Mouse (Mus musculus): Measurements from ENCODE around the gene Hist1h1t. TPM values are rescaled to one million over a fixed set of nuclear protein-coding genes. Genes with fewer than 3 reads are reported as not detected.
A peak's percentile ranks its signal among the peaks of the same experiment; 100 is the strongest.
"Not testable (repeated sequence)": the region's sequence is repeated elsewhere in the genome, so short reads cannot be mapped to it uniquely, and the experiment has no call there.

Hist1h1t gene
- polyA plus RNA-seq (2014; fragmentation: Nextera tagmentation; extraction: Ambion mirVana), result not detected in 2 replicates

GRCm38 (mm10) chr13:23695514-23695913 is at the start of gene Hist1h1t:
TSS of gene Hist1h1t (plus strand) at chr13:23695814.
- Histone ChIP-seq H3K27me3 (ENCODE audit: control insufficient read depth, insufficient read depth, low read length) (no peaks in the 10 kb centered on the region), H3K4me3 (replicated peaks; ENCODE audit: low read depth, low read length) (no peak within 1 kb of the TSS), H3K4me1 (ENCODE audit: control insufficient read depth, insufficient read depth, low read length) (peaks cover 7% of the 10 kb centered on the region; the same call in 1 of the 2 replicates), H3K9ac (replicated peaks; ENCODE audit: low read length) (no peak within 1 kb of the TSS), H3K27ac (replicated peaks; ENCODE audit: low read depth, low read length) (no peak within 1 kb of the TSS), H3K9me3 (ENCODE audit: control insufficient read depth, low read length) (no peaks in the 10 kb centered on the region), H3K4me2 (ENCODE audit: low read length) (no peak within 1 kb of the TSS), H3K36me3 (ENCODE audit: control insufficient read depth, insufficient read depth, low read length) (no peaks in the 10 kb centered on the region)
- ATAC-seq (ENCODE audit: low FRiP score, low TSS enrichment), result no peak
- 55% methylated on average over 13 of the region's 13 CpGs for WGBS
- no peak for DNase-seq

DNA sequence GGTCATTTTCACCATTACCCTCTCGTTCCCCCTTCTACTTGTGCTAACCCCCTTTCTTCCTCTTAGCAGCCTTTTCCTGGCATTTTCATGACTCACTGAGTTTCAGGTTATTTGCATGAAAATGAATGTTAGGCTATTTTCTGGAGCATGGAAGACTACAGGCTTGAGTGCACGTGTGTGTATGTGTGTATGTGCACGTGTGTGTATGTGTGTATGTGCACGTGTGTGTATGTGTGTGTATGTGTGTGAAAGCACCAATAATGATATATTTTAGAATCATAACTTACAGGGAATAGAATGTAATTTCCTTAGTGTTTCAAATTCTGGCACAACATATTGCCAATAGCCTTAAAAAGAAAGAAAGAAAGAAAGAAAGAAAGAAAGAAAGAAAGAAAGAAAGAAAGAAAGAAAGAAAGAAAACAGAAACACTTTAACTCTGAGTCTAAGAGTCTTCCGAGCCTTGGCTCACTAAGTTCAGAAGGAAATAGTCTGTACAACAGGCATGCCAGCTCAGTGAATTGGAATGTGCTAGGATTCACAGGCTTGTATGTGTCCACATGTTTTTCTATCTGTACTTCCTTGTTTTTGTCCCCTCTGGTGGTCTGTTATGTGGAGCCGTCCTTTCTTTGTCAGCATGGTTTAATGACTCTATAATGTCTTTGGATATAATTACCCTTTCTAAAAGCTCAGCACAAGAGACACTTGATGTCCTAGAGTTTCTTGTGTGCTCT is 35.8 kb upstream of the Hist1h1t start:
- DNase-seq (no peak), ATAC-seq (ENCODE audit: low FRiP score, low TSS enrichment) (no peak)
- H3K4me3 ChIP-seq (replicated peaks; ENCODE audit: low read depth, low read length), result no peak overlapping the region
- H3K36me3 ChIP-seq (ENCODE audit: control insufficient read depth, insufficient read depth, low read length), result no peaks in the 10 kb centered on the region
- no peak overlapping the region for H3K9ac ChIP-seq (replicated peaks; ENCODE audit: low read length)
- no peaks in the 10 kb centered on the region for H3K27me3 ChIP-seq (ENCODE audit: control insufficient read depth, insufficient read depth, low read length)
- 77% methylated on average over 6 of the region's 6 CpGs for WGBS
- no peak overlapping the region for H3K27ac ChIP-seq (replicated peaks; ENCODE audit: low read depth, low read length)
- H3K4me1 ChIP-seq (ENCODE audit: control insufficient read depth, insufficient read depth, low read length), result no peaks in the 10 kb centered on the region
- no peak overlapping the region for H3K4me2 ChIP-seq (ENCODE audit: low read length)
- no peaks in the 10 kb centered on the region for H3K9me3 ChIP-seq (ENCODE audit: control insufficient read depth, low read length)

DNA sequence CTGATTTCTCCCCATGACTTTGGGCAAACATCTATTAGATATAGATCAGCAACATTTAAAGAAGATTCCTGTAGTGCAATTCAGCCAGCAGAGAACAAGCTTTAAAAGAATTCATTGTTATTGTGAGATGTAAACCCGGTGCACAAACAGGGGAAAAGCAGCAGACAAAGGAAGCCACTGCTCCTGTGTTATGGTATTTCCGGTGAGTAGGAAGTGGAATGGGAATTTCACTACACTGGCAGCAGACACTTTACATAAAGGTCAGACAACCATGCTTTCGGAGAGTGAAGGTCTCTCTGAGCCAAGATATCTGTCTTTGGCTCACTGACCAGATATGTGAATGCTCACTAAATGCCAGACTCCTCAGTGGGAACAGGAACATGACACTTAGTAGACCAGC is 33.1 kb upstream of the Hist1h1t start:
- no peak overlapping the region for H3K4me3 ChIP-seq (replicated peaks; ENCODE audit: low read depth, low read length)
- no peaks in the 10 kb centered on the region for H3K4me1 ChIP-seq (ENCODE audit: control insufficient read depth, insufficient read depth, low read length)
- no peak overlapping the region for H3K4me2 ChIP-seq (ENCODE audit: low read length)
- H3K9me3 ChIP-seq (ENCODE audit: control insufficient read depth, low read length), result no peaks in the 10 kb centered on the region
- H3K27me3 ChIP-seq (ENCODE audit: control insufficient read depth, insufficient read depth, low read length), result no peaks in the 10 kb centered on the region
- no peak overlapping the region for H3K9ac ChIP-seq (replicated peaks; ENCODE audit: low read length)
- H3K36me3 ChIP-seq (ENCODE audit: control insufficient read depth, insufficient read depth, low read length), result no peaks in the 10 kb centered on the region
- WGBS, result 77% methylated on average over 3 of the region's 3 CpGs
- no peak overlapping the region for H3K27ac ChIP-seq (replicated peaks; ENCODE audit: low read depth, low read length)
- DNase-seq (no peak), ATAC-seq (ENCODE audit: low FRiP score, low TSS enrichment) (no peak)

DNA sequence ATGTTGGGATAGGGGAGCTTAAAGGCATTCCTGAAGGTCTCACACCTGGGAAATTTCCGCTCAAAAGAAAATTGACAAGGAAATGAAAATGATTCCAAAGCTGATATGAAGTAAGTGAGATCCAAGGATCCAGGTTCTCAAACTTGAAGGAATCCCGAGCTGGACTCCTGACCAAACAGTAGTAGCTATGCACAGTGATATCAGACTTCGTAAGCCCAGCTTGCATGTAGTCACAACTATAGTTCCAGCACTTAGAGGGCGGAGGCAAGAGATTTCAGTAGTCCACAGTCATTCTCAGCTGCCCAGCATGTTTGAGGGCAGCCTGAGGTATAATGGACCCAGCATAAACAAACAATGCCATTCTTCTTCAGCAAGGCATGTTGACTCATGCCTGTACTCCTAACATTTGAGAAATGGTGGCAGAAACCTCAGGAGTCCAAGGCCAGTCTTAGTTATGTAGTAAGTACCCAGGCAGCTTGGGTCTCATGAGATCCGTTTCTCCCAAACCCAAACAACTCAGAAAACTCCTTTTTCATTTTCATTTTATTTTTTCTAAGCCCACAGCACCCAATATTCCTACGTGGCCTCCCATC is 13.5 kb upstream of the Hist1h1t start:
- WGBS, result 92% methylated on average over 6 of the region's 6 CpGs
- Histone ChIP-seq H3K27ac (replicated peaks; ENCODE audit: low read depth, low read length) (no peak overlapping the region), H3K27me3 (ENCODE audit: control insufficient read depth, insufficient read depth, low read length) (no peaks in the 10 kb centered on the region), H3K9me3 (ENCODE audit: control insufficient read depth, low read length) (no peaks in the 10 kb centered on the region), H3K4me3 (replicated peaks; ENCODE audit: low read depth, low read length) (no peak overlapping the region), H3K4me1 (ENCODE audit: control insufficient read depth, insufficient read depth, low read length) (peaks cover 22% of the 10 kb centered on the region), H3K4me2 (ENCODE audit: low read length) (no peak overlapping the region), H3K9ac (replicated peaks; ENCODE audit: low read length) (no peak overlapping the region), H3K36me3 (ENCODE audit: control insufficient read depth, insufficient read depth, low read length) (no peaks in the 10 kb centered on the region)
- ATAC-seq (ENCODE audit: low FRiP score, low TSS enrichment) (no peak), DNase-seq (no peak)

DNA sequence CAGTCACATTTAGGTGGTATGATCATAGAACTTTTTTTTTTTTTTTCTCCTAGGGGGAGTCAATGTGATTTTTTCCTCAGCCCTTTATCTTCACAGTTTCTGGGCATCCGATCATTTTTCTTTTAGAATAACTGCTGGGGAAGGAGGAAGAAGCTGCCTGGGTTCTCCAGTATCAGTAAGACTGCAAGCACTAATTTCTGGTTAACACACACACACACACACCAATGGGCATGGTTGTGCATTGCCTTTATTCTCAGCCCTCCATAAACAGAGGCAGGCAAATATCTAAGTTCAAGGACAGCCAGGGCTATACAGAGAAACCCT is 13.0 kb upstream of the Hist1h1t start:
- Histone ChIP-seq H3K36me3 (ENCODE audit: control insufficient read depth, insufficient read depth, low read length) (no peaks in the 10 kb centered on the region), H3K27ac (replicated peaks; ENCODE audit: low read depth, low read length) (peak overlapping the region; percentile 78), H3K27me3 (ENCODE audit: control insufficient read depth, insufficient read depth, low read length) (no peaks in the 10 kb centered on the region), H3K4me1 (ENCODE audit: control insufficient read depth, insufficient read depth, low read length) (peaks cover 22% of the 10 kb centered on the region), H3K9me3 (ENCODE audit: control insufficient read depth, low read length) (no peaks in the 10 kb centered on the region), H3K9ac (replicated peaks; ENCODE audit: low read length) (peak overlapping the region; percentile 34; the same call in 1 of the 2 replicates), H3K4me2 (ENCODE audit: low read length) (peak overlapping the region; percentile 68), H3K4me3 (replicated peaks; ENCODE audit: low read depth, low read length) (0 out of 2 replicates have a peak overlapping the region, but pooled peaks have one; percentile 48)
- WGBS, result 54% methylated on average over 1 of the region's 1 CpGs
- DNase-seq (no peak), ATAC-seq (ENCODE audit: low FRiP score, low TSS enrichment) (no peak)

DNA sequence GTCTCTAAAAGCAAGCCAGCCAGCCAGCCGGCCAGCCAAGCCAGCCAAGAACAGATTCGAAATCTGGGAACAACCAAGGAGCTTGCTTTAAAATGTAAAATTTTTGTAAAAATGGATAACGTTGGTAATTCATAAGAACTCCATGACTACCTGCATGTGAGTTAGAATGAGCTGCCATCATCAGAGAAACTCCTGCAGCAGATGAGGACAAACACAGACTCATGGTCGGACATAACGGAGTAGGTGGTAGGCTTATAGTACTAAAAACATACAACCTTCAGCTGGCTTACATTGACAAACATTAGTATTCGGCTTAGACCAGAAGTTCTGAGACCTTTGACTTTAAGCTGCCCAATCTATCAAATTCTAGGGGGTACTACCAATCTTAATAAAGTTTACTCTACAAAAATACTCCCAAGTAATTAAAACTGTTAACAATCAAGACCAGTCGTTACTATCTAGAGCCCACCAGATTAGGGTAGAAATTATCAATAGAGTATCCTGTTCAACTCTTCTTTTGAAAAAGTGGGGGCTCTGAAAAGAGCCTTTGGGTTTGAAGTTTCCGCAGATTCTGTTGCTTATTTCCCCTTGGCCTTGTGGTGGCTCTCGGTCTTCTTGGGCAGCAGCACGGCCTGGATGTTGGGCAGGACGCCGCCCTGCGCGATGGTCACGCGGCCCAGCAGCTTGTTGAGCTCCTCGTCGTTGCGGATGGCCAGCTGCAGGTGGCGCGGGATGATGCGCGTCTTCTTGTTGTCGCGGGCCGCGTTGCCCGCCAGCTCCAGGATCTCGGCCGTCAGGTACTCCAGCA is 12.5 kb upstream of the Hist1h1t start:
- not testable (repeated sequence) for H3K27me3 ChIP-seq (ENCODE audit: control insufficient read depth, insufficient read depth, low read length); H3K36me3 ChIP-seq (ENCODE audit: control insufficient read depth, insufficient read depth, low read length); H3K9me3 ChIP-seq (ENCODE audit: control insufficient read depth, low read length)
- H3K27ac ChIP-seq (replicated peaks; ENCODE audit: low read depth, low read length), result peak overlapping the region; percentile 78
- peaks cover 22% of the 10 kb centered on the region for H3K4me1 ChIP-seq (ENCODE audit: control insufficient read depth, insufficient read depth, low read length)
- 12% methylated on average over 12 of the region's 30 CpGs for WGBS
- peak overlapping the region; percentile 34 for H3K9ac ChIP-seq (replicated peaks; ENCODE audit: low read length)
- H3K4me3 ChIP-seq (replicated peaks; ENCODE audit: low read depth, low read length), result peak overlapping the region; percentile 48
- H3K4me2 ChIP-seq (ENCODE audit: low read length), result peak overlapping the region; percentile 68
- ATAC-seq (ENCODE audit: low FRiP score, low TSS enrichment), result peak; percentile 52; the same call in 1 of the 2 replicates
- peak; percentile 36 for DNase-seq

DNA sequence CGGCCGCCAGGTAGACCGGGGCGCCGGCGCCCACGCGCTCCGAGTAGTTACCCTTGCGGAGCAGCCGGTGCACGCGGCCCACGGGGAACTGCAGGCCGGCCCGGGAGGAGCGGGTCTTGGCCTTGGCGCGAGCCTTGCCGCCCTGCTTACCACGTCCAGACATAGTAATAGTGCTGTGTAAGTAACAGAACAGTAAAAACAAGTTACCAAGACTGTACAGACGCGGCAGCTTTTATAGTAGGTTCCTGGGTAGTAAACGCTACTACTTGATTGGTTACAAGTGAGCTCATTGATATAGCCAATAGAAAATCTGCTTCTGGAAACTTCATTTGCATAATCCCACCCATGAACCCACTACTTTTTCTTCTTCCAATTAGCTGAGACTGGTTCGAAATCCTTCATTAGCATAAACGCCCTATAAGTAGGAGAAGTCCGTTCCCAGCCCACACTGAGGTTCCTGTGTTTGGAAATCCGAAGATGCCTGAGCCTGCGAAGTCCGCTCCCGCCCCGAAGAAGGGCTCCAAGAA is 11.8 kb upstream of the Hist1h1t start, which contains the start of the genes Hist1h2ac and Hist1h2bc:
TSS of gene Hist1h2ac (minus strand) at position 194 of the 527 bp plus-strand sequence.
TSS of gene Hist1h2bc (plus strand) at position 445 of the 527 bp plus-strand sequence.
- Histone ChIP-seq H3K9me3 (ENCODE audit: control insufficient read depth, low read length) (no peaks in the 10 kb centered on the region), H3K9ac (replicated peaks; ENCODE audit: low read length) (peak within 1 kb of the TSS; percentile 53), H3K27ac (replicated peaks; ENCODE audit: low read depth, low read length) (peak within 1 kb of the TSS; percentile 93), H3K4me1 (ENCODE audit: control insufficient read depth, insufficient read depth, low read length) (peaks cover 22% of the 10 kb centered on the region), H3K4me3 (replicated peaks; ENCODE audit: low read depth, low read length) (peak within 1 kb of the TSS; percentile 48), H3K27me3 (ENCODE audit: control insufficient read depth, insufficient read depth, low read length) (no peaks in the 10 kb centered on the region), H3K36me3 (ENCODE audit: control insufficient read depth, insufficient read depth, low read length) (no peaks in the 10 kb centered on the region), H3K4me2 (ENCODE audit: low read length) (peak within 1 kb of the TSS; percentile 68)
- under 1% methylated on average over 30 of the region's 32 CpGs for WGBS
- DNase-seq (peak; percentile 96), ATAC-seq (ENCODE audit: low FRiP score, low TSS enrichment) (peak; percentile 98)

DNA sequence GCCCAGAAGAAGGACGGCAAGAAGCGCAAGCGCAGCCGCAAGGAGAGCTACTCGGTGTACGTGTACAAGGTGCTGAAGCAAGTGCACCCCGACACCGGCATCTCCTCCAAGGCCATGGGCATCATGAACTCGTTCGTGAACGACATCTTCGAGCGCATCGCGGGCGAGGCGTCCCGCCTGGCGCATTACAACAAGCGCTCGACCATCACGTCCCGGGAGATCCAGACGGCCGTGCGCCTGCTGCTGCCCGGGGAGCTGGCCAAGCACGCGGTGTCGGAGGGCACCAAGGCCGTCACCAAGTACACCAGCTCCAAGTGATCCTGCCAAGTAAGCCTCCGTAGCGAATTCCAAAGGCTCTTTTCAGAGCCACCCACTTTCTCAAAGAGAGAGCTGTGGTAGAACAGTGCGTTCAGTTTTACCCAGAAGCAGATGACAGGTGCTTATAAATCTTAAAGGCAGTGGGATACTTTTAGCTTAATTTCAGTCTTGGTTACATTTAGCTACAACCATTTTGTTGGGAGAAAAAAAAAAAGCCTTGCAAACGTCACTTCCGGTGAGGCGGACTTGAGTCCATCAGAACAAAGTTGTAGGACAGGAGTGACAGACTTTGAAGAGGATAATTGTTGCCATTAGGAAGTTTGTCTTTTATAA is 11.2 kb upstream of the Hist1h1t start:
- peaks cover 22% of the 10 kb centered on the region for H3K4me1 ChIP-seq (ENCODE audit: control insufficient read depth, insufficient read depth, low read length)
- H3K36me3 ChIP-seq (ENCODE audit: control insufficient read depth, insufficient read depth, low read length), result not testable (repeated sequence)

More for the DNA sequence above, 11.2 kb upstream of the Hist1h1t start:
- not testable (repeated sequence) for H3K27me3 ChIP-seq (ENCODE audit: control insufficient read depth, insufficient read depth, low read length); H3K9me3 ChIP-seq (ENCODE audit: control insufficient read depth, low read length)
- H3K4me2 ChIP-seq (ENCODE audit: low read length), result peak overlapping the region; percentile 68
- under 1% methylated on average over 13 of the region's 37 CpGs for WGBS
- ATAC-seq (ENCODE audit: low FRiP score, low TSS enrichment), result peak; percentile 31
- peak overlapping the region; percentile 48 for H3K4me3 ChIP-seq (replicated peaks; ENCODE audit: low read depth, low read length)
- DNase-seq, result peak; percentile 92
- peak overlapping the region; percentile 93 for H3K27ac ChIP-seq (replicated peaks; ENCODE audit: low read depth, low read length)
- H3K9ac ChIP-seq (replicated peaks; ENCODE audit: low read length), result peak overlapping the region; percentile 53

All from midbrain, embryonic 14.5 days (tissue).